In genomic region chr19:7577710-7578109, GRCm38 (mm10) we compare ENCODE assay signal across 20 mouse cellular contexts. TPM values are rescaled to one million over a fixed set of nuclear protein-coding genes. Genes with fewer than 3 reads are reported as not detected.
"Had no signal": no experiment of that assay in that cellular context is flagged by ENCODE, and none has a peak within 500 bp of the region (broad histone marks: within the 10 kb centered on the region; RNA-seq: fewer than 3 reads in every experiment).

No protein-coding gene starts in this region.

- ATAC-seq: liver, postnatal 0 days; midbrain, embryonic 13.5 days; midbrain, embryonic 15.5 days had no signal

- H3K36me3 ChIP-seq: midbrain, embryonic 13.5 days; midbrain, embryonic 15.5 days; neural tube, embryonic 12.5 days; stomach, embryonic 15.5 days had no signal

- H3K27ac ChIP-seq: macrophage; midbrain, embryonic 13.5 days; midbrain, embryonic 15.5 days; neural tube, embryonic 12.5 days; stomach, embryonic 15.5 days; stomach, postnatal 0 days had no signal

- H3K9ac ChIP-seq: liver, postnatal 0 days; midbrain, embryonic 13.5 days; midbrain, embryonic 15.5 days; neural tube, embryonic 12.5 days; stomach, embryonic 15.5 days had no signal

- H3K27me3 ChIP-seq: megakaryocyte, embryonic 14.5 days; midbrain, embryonic 13.5 days; midbrain, embryonic 15.5 days; neural tube, embryonic 12.5 days; stomach, embryonic 15.5 days had no signal

- H3K9me3 ChIP-seq: megakaryocyte, embryonic 14.5 days; midbrain, embryonic 13.5 days; midbrain, embryonic 15.5 days; neural tube, embryonic 12.5 days; stomach, embryonic 15.5 days had no signal

- H3K4me3 ChIP-seq: midbrain, embryonic 13.5 days; midbrain, embryonic 15.5 days; neural tube, embryonic 12.5 days; stomach, embryonic 15.5 days had no signal

- H3K4me1 ChIP-seq: midbrain, embryonic 13.5 days; midbrain, embryonic 15.5 days; neural tube, embryonic 12.5 days had no signal

- DNase-seq: liver, postnatal 0 days; lung, adult 2 months; lung, postnatal 10 days; lung, postnatal 36 days; right cerebral cortex, postnatal 14 days; thymus, adult 2 months; thymus, postnatal 25 days; thymus, postnatal 4 days had no signal

- H3K4me2 ChIP-seq: midbrain, embryonic 11.5 days; midbrain, embryonic 13.5 days; midbrain, embryonic 15.5 days; neural tube, embryonic 12.5 days; stomach, embryonic 15.5 days had no signal

RNA-seq across cellular contexts. Expression of gene Lgals12, which starts 29.3 kb away (rescaled TPM):
- polyA plus RNA-seq: liver, postnatal 0 days; macrophage; midbrain, embryonic 11.5 days; neural tube, embryonic 12.5 days had no signal

RNA-seq across cellular contexts. Expression of gene Hrasls5, which starts 34.6 kb away (rescaled TPM):
- polyA plus RNA-seq: liver, postnatal 0 days; macrophage; midbrain, embryonic 11.5 days; midbrain, embryonic 13.5 days; midbrain, embryonic 15.5 days; midbrain, postnatal 0 days; neural tube, embryonic 12.5 days; neural tube, embryonic 14.5 days; spleen, adult 2 months; stomach, embryonic 15.5 days; urinary bladder, adult 2 months had no signal
